Mouse (Mus musculus) ES-E14 (cell line): ENCODE data around the gene Tlr13. TPM values are rescaled to one million over a fixed set of nuclear protein-coding genes. Genes with fewer than 3 reads are reported as not detected.
"Not testable (repeated sequence)": the region's sequence is repeated elsewhere in the genome, so short reads cannot be mapped to it uniquely, and the experiment has no call there.

Experiments
- DNase-seq: peaks from one replicate; pipeline ENCODE4 v3.0.0-alpha.2; 2013; ENCODE audit warnings: low read depth, low spot score
- H3K27ac ChIP-seq: 2 replicates; pipeline ENCODE4 v1.5.1; 2012; ENCODE audit warnings: low read depth, mild to moderate bottlenecking, low read length, moderate library complexity, mixed read lengths; ENCODE audit not compliant: poor library complexity, insufficient read depth, severe bottlenecking
- H3K36me3 ChIP-seq: 2 replicates; pipeline ENCODE4 v1.6.1; 2012; ENCODE audit warnings: mild to moderate bottlenecking, low read length, moderate library complexity, mixed read lengths; ENCODE audit not compliant: control insufficient read depth, poor library complexity, insufficient read depth, severe bottlenecking
- H3K4me1 ChIP-seq, 2 experiments: fragments of 150-350 bp in 1 of 2; sonication (generic) in 1 of 2; 2 replicates each; pipeline ENCODE4 v1.6.1; 2012; ENCODE audit warnings: low read length in 2 of 2, mild to moderate bottlenecking in 1 of 2, mixed read lengths in 1 of 2; ENCODE audit not compliant: control insufficient read depth in 2 of 2, insufficient read depth in 2 of 2, poor library complexity in 1 of 2
- H3K4me3 ChIP-seq, 2 experiments: fragments of 150-350 bp in 1 of 2; sonication (generic) in 1 of 2; 2 replicates each; pipeline ENCODE4 v1.5.1; 2012; ENCODE audit warnings: low read length in 2 of 2, low read depth in 1 of 2, mild to moderate bottlenecking in 1 of 2, mixed read lengths in 1 of 2; ENCODE audit not compliant: insufficient read depth in 1 of 2, poor library complexity in 1 of 2, severe bottlenecking in 1 of 2
- H3K9ac ChIP-seq: 2 replicates; pipeline ENCODE4 v1.6.1; 2012; ENCODE audit warnings: low read depth, mild to moderate bottlenecking, low read length, mixed read lengths; ENCODE audit not compliant: poor library complexity, insufficient read depth, severe bottlenecking
- H3K9me3 ChIP-seq: fragments of 150-350 bp; sonication (generic); 2 replicates; pipeline ENCODE4 v1.6.1; 2012; ENCODE audit warnings: low read depth, mild to moderate bottlenecking, low read length; ENCODE audit not compliant: control insufficient read depth, insufficient read depth
- CHD2 ChIP-seq: IDR thresholded peaks from 2 replicates; pipeline ENCODE4 v1.6.1; 2014; ENCODE audit warnings: mild to moderate bottlenecking, low read depth, low read length, inconsistent platforms
- HCFC1 ChIP-seq: IDR thresholded peaks from 2 replicates; pipeline ENCODE4 v1.6.1; 2012; ENCODE audit warnings: low read length, inconsistent platforms, borderline replicate concordance; ENCODE audit not compliant: insufficient read depth
- MAFK ChIP-seq: IDR thresholded peaks from 2 replicates; pipeline ENCODE4 v1.6.1; 2014; ENCODE audit warnings: mild to moderate bottlenecking, low read depth, low read length, inconsistent platforms; ENCODE audit not compliant: insufficient read depth
- ZC3H11A ChIP-seq: IDR thresholded peaks from 2 replicates; pipeline ENCODE4 v1.6.1; 2012; ENCODE audit warnings: low read depth, mild to moderate bottlenecking, inconsistent platforms, low read length, borderline replicate concordance
- ZNF384 ChIP-seq: IDR thresholded peaks from 2 replicates; pipeline ENCODE4 v1.6.1; 2012; ENCODE audit warnings: low read depth, low read length, inconsistent platforms
- in situ Hi-C, 2 experiments: fragments of 600-800 bp; cut with MboI; formaldehyde crosslinking; loops; one replicate each; pipeline ENCODE4 v1.15.1; 2025; ENCODE audit warnings: low sequenced_read_pairs in 2 of 2, inconsistent platforms in 1 of 2; ENCODE audit not compliant: unreplicated experiment in 2 of 2
- total RNA-seq: library from RNA; depleted of rRNA; stranded (reverse); fragments of 300-350 nt; gene quantifications from 2 replicates; pipeline ENCODE4 v1.2.3, GENCODE M21; 2012

Gene Tlr13
- total RNA-seq, 1 experiment: not detected

- Histone ChIP-seq H3K4me3 (peak overlapping the region; percentile 30 to 86; a peak in 3 of 4 replicates), H3K4me1 (peaks cover 0 to 1% of the 10 kb centered on the region in 2 experiments; a peak in 1 of 4 replicates), H3K9me3 (no peaks in the 10 kb centered on the region), H3K9ac (peak overlapping the region; percentile 15; the same call in 1 of the 2 replicates), H3K27ac (no peak overlapping the region), H3K36me3 (peaks cover 15% of the 10 kb centered on the region)
- no peak for TF ChIP-seq ZC3H11A
- no peak for TF ChIP-seq CHD2
- no peak for TF ChIP-seq ZNF384
- no peak for TF ChIP-seq HCFC1
- TF ChIP-seq MAFK: no peak
- DNase-seq: no peak
- in situ Hi-C loops: no loop called here
Measured at GRCm38 (mm10) chrX:106189356-106189755, 46.4 kb downstream of the Tlr13 start.

- no peaks in the 10 kb centered on the region for H3K9me3 ChIP-seq
- in situ Hi-C loops: no loop called here
- peaks cover 18% of the 10 kb centered on the region for H3K36me3 ChIP-seq
- no peak overlapping the region for H3K27ac ChIP-seq
- H3K4me3 ChIP-seq: peak overlapping the region in 1 of 2 experiments; percentile 38; a peak in 3 of 4 replicates
- no peak overlapping the region for H3K9ac ChIP-seq
- peaks cover 0 to 1% of the 10 kb centered on the region in 2 experiments; a peak in 1 of 4 replicates for H3K4me1 ChIP-seq
- DNase-seq: no peak
- TF ChIP-seq ZC3H11A (no peak), ZNF384 (no peak), HCFC1 (no peak), MAFK (no peak), CHD2 (no peak)
Measured at GRCm38 (mm10) chrX:106190091-106190490, 47.1 kb downstream of the Tlr13 start.

GRCm38 (mm10) chrX:106194361-106194760, 51.4 kb downstream of the Tlr13 start:
- H3K27ac ChIP-seq, DNase-seq, H3K9ac ChIP-seq, H3K4me3 ChIP-seq, H3K4me1 ChIP-seq, in situ Hi-C loops, H3K9me3 ChIP-seq: not testable (repeated sequence)
- peaks cover 30% of the 10 kb centered on the region for H3K36me3 ChIP-seq

- H3K9me3 ChIP-seq: no peaks in the 10 kb centered on the region
- TF ChIP-seq HCFC1: no peak
- no peak for TF ChIP-seq ZNF384
- TF ChIP-seq ZC3H11A: no peak
- TF ChIP-seq CHD2: no peak
- TF ChIP-seq MAFK: no peak
- H3K9ac ChIP-seq: no peak overlapping the region
- H3K36me3 ChIP-seq: peaks cover 40% of the 10 kb centered on the region
- DNase-seq: no peak
- no peak overlapping the region for H3K27ac ChIP-seq
- in situ Hi-C loops: no loop called here
- H3K4me1 ChIP-seq: no peaks in the 10 kb centered on the region
- H3K4me3 ChIP-seq: no peak overlapping the region
Measured at GRCm38 (mm10) chrX:106197308-106197707, 54.3 kb downstream of the Tlr13 start.

- H3K9ac ChIP-seq: no peak overlapping the region
- peaks cover 42% of the 10 kb centered on the region for H3K36me3 ChIP-seq
- TF ChIP-seq CHD2 (no peak), ZC3H11A (no peak), ZNF384 (no peak), MAFK (no peak), HCFC1 (no peak)
- H3K4me3 ChIP-seq: no peak overlapping the region
- DNase-seq: no peak
- no peak overlapping the region for H3K27ac ChIP-seq
- in situ Hi-C loops: no loop called here
- H3K4me1 ChIP-seq: no peaks in the 10 kb centered on the region
- H3K9me3 ChIP-seq: no peaks in the 10 kb centered on the region
Measured at GRCm38 (mm10) chrX:106198904-106199303, 55.9 kb downstream of the Tlr13 start.
